Mouse (Mus musculus) B cell, adult 2 months (primary cell): ENCODE measurements at regions not wholly inside any gene's neighbourhood (a gene's known extent, or its start where the extent isn't known, plus 50 kb on each side); places are given as distances from the start of the nearest gene placed in this dataset.
A peak's percentile ranks its signal among the peaks of the same experiment; 100 is the strongest.

ENCODE experiments used
- DNase-seq, 2 experiments: peaks; one replicate each; pipeline ENCODE4 v3.0.0; 2022

- no peak for DNase-seq
Measured at GRCm38 (mm10) chr8:11145251-11145650, 137.0 kb upstream of the Irs2 start.

- DNase-seq: no peak
Measured at GRCm38 (mm10) chr8:11140566-11140965, 132.3 kb upstream of the Irs2 start.

- no peak for DNase-seq
Measured at GRCm38 (mm10) chr8:11139294-11139693, 131.0 kb upstream of the Irs2 start.

GRCm38 (mm10) chr8:11138302-11139020 lies 130.2 kb upstream of the Irs2 start:
- DNase-seq: peak; percentile 50 to 57

- DNase-seq: no peak
Measured at GRCm38 (mm10) chr8:11136566-11136965, 128.3 kb upstream of the Irs2 start.

- DNase-seq: no peak
Measured at GRCm38 (mm10) chr8:11135135-11135534, 126.9 kb upstream of the Irs2 start.

GRCm38 (mm10) chr8:11134562-11134961 lies 126.3 kb upstream of the Irs2 start:
- DNase-seq: no peak

GRCm38 (mm10) chr8:11119030-11119634 lies 110.9 kb upstream of the Irs2 start:
- no peak for DNase-seq

GRCm38 (mm10) chr8:11116534-11116933 lies 108.3 kb upstream of the Irs2 start:
- no peak for DNase-seq

GRCm38 (mm10) chr8:11115210-11115609 lies 107.0 kb upstream of the Irs2 start:
- no peak for DNase-seq

- no peak for DNase-seq
Measured at GRCm38 (mm10) chr8:11114531-11114930, 106.3 kb upstream of the Irs2 start.

GRCm38 (mm10) chr8:11112908-11113532 lies 104.8 kb upstream of the Irs2 start:
- peak; percentile 73 to 74 for DNase-seq

- DNase-seq: peak; percentile 77 to 83
Measured at GRCm38 (mm10) chr8:11111987-11112386, 103.7 kb upstream of the Irs2 start.

- DNase-seq: peak; percentile 68 to 69
Measured at GRCm38 (mm10) chr8:11107435-11107834, 99.2 kb upstream of the Irs2 start.

GRCm38 (mm10) chr8:11107021-11107420 lies 98.8 kb upstream of the Irs2 start:
- DNase-seq: peak; percentile 75 to 86

- DNase-seq: peak; percentile 40 to 48
Measured at GRCm38 (mm10) chr8:11103745-11104607, 95.7 kb upstream of the Irs2 start.

GRCm38 (mm10) chr8:11100310-11100709 lies 92.1 kb upstream of the Irs2 start:
- DNase-seq: no peak

- no peak for DNase-seq
Measured at GRCm38 (mm10) chr8:11099591-11099855, 91.3 kb upstream of the Irs2 start.

GRCm38 (mm10) chr8:11098790-11099590 lies 90.7 kb upstream of the Irs2 start:
- no peak for DNase-seq

GRCm38 (mm10) chr8:11098228-11098778 lies 90.0 kb upstream of the Irs2 start:
- DNase-seq: peak; percentile 78 to 84

- no peak for DNase-seq
Measured at GRCm38 (mm10) chr8:11097813-11098212, 89.6 kb upstream of the Irs2 start.

GRCm38 (mm10) chr8:11094516-11094915 lies 86.3 kb upstream of the Irs2 start:
- DNase-seq: peak in 1 of 2 experiments; percentile 17
